Mouse (Mus musculus): ENCODE measurements at regions not wholly inside any gene's neighbourhood (a gene's known extent, or its start where the extent isn't known, plus 50 kb on each side); places are given as distances from the start of the nearest gene placed in this dataset.
A peak's percentile ranks its signal among the peaks of the same experiment; 100 is the strongest.

- no peak for DNase-seq
Measured at GRCm38 (mm10) chr3:21824101-21824880, 252.2 kb upstream of the Tbl1xr1 start.

GRCm38 (mm10) chr3:21824913-21825610 lies 251.4 kb upstream of the Tbl1xr1 start:
- DNase-seq, result no peak

GRCm38 (mm10) chr3:21827656-21828055 lies 248.8 kb upstream of the Tbl1xr1 start:
- DNase-seq, result no peak

GRCm38 (mm10) chr3:21833111-21833510 lies 243.3 kb upstream of the Tbl1xr1 start:
- no peak for DNase-seq

GRCm38 (mm10) chr3:21835526-21835925 lies 240.9 kb upstream of the Tbl1xr1 start:
- DNase-seq, result no peak

GRCm38 (mm10) chr3:21837297-21837946 lies 239.0 kb upstream of the Tbl1xr1 start:
- no peak for DNase-seq

GRCm38 (mm10) chr3:21840751-21841488 lies 235.5 kb upstream of the Tbl1xr1 start:
- DNase-seq, result peak; percentile 20

- no peak for DNase-seq
Measured at GRCm38 (mm10) chr3:21841506-21841905, 234.9 kb upstream of the Tbl1xr1 start.

GRCm38 (mm10) chr3:21842545-21843291 lies 233.7 kb upstream of the Tbl1xr1 start:
- no peak for DNase-seq

- DNase-seq, result no peak
Measured at GRCm38 (mm10) chr3:21843292-21843852, 233.1 kb upstream of the Tbl1xr1 start.

GRCm38 (mm10) chr3:21849831-21850230 lies 226.6 kb upstream of the Tbl1xr1 start:
- no peak for DNase-seq

- DNase-seq, result no peak
Measured at GRCm38 (mm10) chr3:21850977-21851376, 225.5 kb upstream of the Tbl1xr1 start.

- DNase-seq, result no peak
Measured at GRCm38 (mm10) chr3:21854340-21854739, 222.1 kb upstream of the Tbl1xr1 start.

- DNase-seq, result no peak
Measured at GRCm38 (mm10) chr3:21859436-21859835, 217.0 kb upstream of the Tbl1xr1 start.

- DNase-seq, result no peak
Measured at GRCm38 (mm10) chr3:21860915-21861635, 215.4 kb upstream of the Tbl1xr1 start.

GRCm38 (mm10) chr3:21861636-21861970 lies 214.8 kb upstream of the Tbl1xr1 start:
- DNase-seq, result no peak

- no peak for DNase-seq
Measured at GRCm38 (mm10) chr3:21864391-21864790, 212.1 kb upstream of the Tbl1xr1 start.

- no peak for DNase-seq
Measured at GRCm38 (mm10) chr3:21865856-21866255, 210.6 kb upstream of the Tbl1xr1 start.

- DNase-seq, result no peak
Measured at GRCm38 (mm10) chr3:21878396-21878795, 198.1 kb upstream of the Tbl1xr1 start.

- DNase-seq, result no peak
Measured at GRCm38 (mm10) chr3:21884216-21884615, 192.2 kb upstream of the Tbl1xr1 start.

- DNase-seq, result no peak
Measured at GRCm38 (mm10) chr3:21888710-21889109, 187.7 kb upstream of the Tbl1xr1 start.

All from retina, postnatal 1 day (tissue).